Mouse (Mus musculus) liver, embryonic 16.5 days (tissue): Measurements from ENCODE around the gene Fam169b. TPM values are rescaled to one million over a fixed set of nuclear protein-coding genes. Genes with fewer than 3 reads are reported as not detected.
A peak's percentile ranks its signal among the peaks of the same experiment; 100 is the strongest.

Experiments
- ATAC-seq: fragments of 200-750 bp; cut with Nextera tagmentation; 2 replicates; pipeline ENCODE4 v1.8.0; 2017; ENCODE audit warnings: low read depth, mild to moderate bottlenecking, moderate number of reproducible peaks, moderate library complexity
- H3K27ac ChIP-seq: fragments of 300-500 bp; sonication (generic); 2 replicates; pipeline ENCODE4 v1.5.1; 2014; ENCODE audit warnings: mild to moderate bottlenecking, low read length
- H3K27me3 ChIP-seq: fragments of 300-500 bp; sonication (generic); 2 replicates; pipeline ENCODE4 v1.6.1; 2014; ENCODE audit warnings: low read depth, low read length, mixed read lengths; ENCODE audit not compliant: control insufficient read depth, insufficient read depth
- H3K36me3 ChIP-seq: fragments of 300-500 bp; sonication (generic); 2 replicates; pipeline ENCODE4 v1.6.1; 2014; ENCODE audit warnings: mild to moderate bottlenecking; ENCODE audit not compliant: control insufficient read depth, insufficient read depth
- H3K4me1 ChIP-seq: fragments of 300-500 bp; sonication (generic); 2 replicates; pipeline ENCODE4 v1.6.1; 2014; ENCODE audit warnings: low read depth, low read length, mixed read lengths; ENCODE audit not compliant: control insufficient read depth
- H3K4me2 ChIP-seq: fragments of 300-500 bp; sonication (generic); 2 replicates; pipeline ENCODE4 v1.6.1; 2014; ENCODE audit warnings: low read depth, low read length, mixed read lengths
- H3K4me3 ChIP-seq: fragments of 300-500 bp; sonication (generic); 2 replicates; pipeline ENCODE4 v1.5.1; 2014; ENCODE audit warnings: low read depth, mild to moderate bottlenecking, low read length
- H3K9ac ChIP-seq: fragments of 300-500 bp; sonication (generic); 2 replicates; pipeline ENCODE4 v1.6.1; 2014; ENCODE audit warnings: low read depth, low read length
- H3K9me3 ChIP-seq: fragments of 300-500 bp; sonication (generic); replicated peaks from 2 replicates; pipeline ENCODE4 v1.6.1; 2016; ENCODE audit warnings: low read length; ENCODE audit not compliant: control insufficient read depth
- WGBS: fragments of 180-500 bp; shearing (Covaris S2); extraction: QIAGEN DNeasy Blood & Tissue Kit; methylation state at CpG from one replicate; pipeline ENCODE4 v1.1.7; 2014; ENCODE audit not compliant: insufficient replicate concordance; 5-methylcytosine and 5-hydroxymethylcytosine counted together
- polyA plus RNA-seq: library from polyadenylated mRNA; unstranded; fragments of >200 nt; fragmentation: Nextera tagmentation; extraction: Ambion mirVana; gene quantifications from 2 replicates; pipeline ENCODE4 v1.2.1, GENCODE M21; 2015

The Fam169b gene
- polyA plus RNA-seq, 1 experiment from 2014 or later: 0.54 TPM

DNA sequence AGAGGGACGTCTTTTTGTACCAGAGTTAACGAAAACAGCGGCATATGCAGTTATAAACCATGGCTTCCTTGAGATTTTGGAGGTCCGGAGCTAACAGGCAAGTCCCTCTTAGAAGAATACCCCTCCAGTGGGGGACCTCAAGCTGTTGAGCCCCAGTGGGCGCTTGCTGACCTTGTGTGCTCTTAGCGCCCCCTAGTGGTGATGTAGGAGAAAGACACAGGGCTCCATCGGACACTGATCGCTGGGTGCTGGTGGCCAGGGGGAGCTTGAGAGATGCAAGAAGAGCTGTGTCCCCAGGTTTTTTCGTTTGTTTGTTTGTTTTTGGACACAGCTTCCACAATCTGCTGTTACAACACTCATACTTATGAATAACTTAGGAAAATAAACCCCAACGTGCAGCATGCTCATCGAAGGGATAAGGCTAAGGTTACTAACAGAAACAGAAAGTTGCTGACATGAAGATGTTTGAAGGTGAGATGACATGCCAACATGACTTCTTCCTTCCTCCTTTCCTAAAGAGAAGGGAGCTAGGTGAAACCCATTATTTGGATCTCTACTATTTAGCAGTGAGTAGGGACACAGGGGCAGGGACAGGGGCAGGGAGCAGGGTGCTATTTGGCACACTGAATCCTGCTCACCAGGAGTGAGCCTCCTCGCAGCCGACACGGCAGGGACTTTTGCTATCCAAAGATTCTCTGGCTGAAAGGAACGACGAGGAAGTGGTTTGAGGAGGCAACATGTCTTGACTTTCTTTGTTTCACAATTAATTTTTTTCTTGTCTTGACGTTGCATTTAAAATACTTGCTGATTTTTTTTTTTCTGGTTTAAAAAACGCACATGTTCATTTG lies 29.2 kb downstream of the Fam169b start:
- no peak overlapping the region for H3K27ac ChIP-seq

DNA sequence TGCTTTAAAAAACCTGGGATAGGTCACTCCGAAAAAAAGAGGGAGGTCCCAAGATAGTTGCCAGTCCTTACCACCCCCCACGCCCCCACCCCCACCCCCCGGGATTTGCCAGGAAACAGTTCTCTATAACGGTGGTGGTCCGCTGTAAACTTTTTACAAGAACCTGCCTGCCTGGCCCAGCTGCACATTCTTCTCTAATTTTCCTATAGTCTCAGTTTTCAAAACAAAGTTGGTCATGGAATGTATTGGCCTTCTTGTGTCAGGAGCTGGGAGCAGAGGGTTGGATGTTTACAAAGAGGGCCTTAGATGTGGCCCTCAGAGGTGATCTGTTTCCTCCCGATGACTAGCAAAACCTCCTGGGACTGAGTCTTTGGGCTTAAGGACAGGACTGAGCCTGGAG lies 30.0 kb downstream of the Fam169b start:
- no peaks in the 10 kb centered on the region for H3K27me3 ChIP-seq
- ATAC-seq: no peak
- no peak overlapping the region for H3K9ac ChIP-seq
- no peak overlapping the region for H3K4me3 ChIP-seq
- H3K4me2 ChIP-seq: no peak overlapping the region
- no peaks in the 10 kb centered on the region; the same call in 1 of the 2 replicates for H3K4me1 ChIP-seq
- WGBS: 48% methylated on average over 6 of the region's 6 CpGs
- H3K9me3 ChIP-seq: no peaks in the 10 kb centered on the region
- no peak overlapping the region for H3K27ac ChIP-seq
- no peaks in the 10 kb centered on the region for H3K36me3 ChIP-seq

More for the DNA sequence above, 29.2 kb downstream of the Fam169b start:
- Histone ChIP-seq H3K36me3 (no peaks in the 10 kb centered on the region), H3K4me2 (peak overlapping the region; percentile 42), H3K9ac (0 out of 2 replicates have a peak overlapping the region, but pooled peaks have one; percentile 40), H3K27me3 (no peaks in the 10 kb centered on the region), H3K9me3 (no peaks in the 10 kb centered on the region), H3K4me1 (no peaks in the 10 kb centered on the region; the same call in 1 of the 2 replicates), H3K4me3 (peak overlapping the region; percentile 43)
- 19% methylated on average over 18 of the region's 18 CpGs for WGBS
- ATAC-seq: no peak; the same call in 1 of the 2 replicates

DNA sequence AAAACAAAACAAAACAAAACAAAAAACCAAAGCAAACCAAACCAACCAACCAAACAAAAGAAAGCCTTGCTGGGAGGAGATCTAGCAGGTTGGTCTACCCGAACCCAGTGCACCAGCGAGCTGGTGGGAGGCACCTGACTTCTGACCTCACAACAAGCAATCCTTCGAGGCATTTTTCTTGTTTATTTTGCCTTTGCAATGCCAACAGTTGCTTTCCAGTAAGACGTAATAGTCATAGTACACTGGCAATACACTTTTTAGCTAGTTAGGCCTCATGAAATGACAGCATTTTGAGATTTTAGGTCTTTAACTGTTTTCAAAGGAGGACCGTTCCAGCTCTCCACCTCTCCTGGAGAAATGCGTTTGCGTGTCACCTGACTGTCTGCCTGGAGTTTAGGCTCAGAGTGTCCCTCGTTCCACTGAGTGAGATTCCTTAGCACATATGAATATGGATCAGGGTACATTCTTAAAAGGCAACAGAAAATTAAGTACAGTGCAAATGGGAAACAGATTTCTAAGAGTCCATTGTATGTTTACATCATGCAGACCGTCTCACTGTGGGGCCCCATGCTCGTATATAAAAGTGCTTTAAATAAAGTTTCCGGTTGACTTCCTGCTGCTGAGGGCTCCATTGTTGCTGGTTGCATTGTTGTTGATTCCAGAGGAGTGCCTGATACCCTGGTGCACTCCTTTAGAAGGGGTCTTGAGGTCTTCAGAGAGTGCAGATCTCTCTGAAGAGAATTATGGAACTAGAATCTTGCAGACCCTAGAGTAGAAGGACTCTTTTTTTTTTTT lies 32.3 kb downstream of the Fam169b start:
- Histone ChIP-seq H3K9me3 (no peaks in the 10 kb centered on the region), H3K4me2 (no peak overlapping the region), H3K27ac (no peak overlapping the region), H3K9ac (no peak overlapping the region), H3K4me3 (no peak overlapping the region), H3K4me1 (no peaks in the 10 kb centered on the region; the same call in 1 of the 2 replicates), H3K36me3 (no peaks in the 10 kb centered on the region), H3K27me3 (no peaks in the 10 kb centered on the region)
- ATAC-seq: no peak
- WGBS: 53% methylated on average over 11 of the region's 11 CpGs

DNA sequence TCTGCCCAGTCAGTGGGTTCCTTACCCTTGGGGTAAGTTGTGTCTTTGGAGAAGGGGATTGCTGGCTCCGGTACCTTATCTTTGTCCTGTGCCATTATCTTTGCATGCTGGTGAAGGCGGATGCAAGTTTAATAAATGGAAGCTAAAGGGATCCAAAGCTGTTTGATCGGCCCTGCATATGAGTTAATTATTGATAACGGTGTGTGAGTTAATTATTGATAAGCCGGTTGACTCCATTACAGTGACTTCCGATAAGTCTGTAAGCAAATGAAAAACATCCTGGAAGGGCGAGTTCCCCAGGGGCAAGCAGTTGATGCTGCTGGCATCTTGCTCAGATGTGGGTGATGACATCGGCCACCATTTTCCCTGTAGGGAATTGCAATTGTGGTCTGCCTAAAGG lies 33.1 kb downstream of the Fam169b start:
- Histone ChIP-seq H3K36me3 (no peaks in the 10 kb centered on the region), H3K9ac (no peak overlapping the region), H3K9me3 (no peaks in the 10 kb centered on the region), H3K4me3 (no peak overlapping the region), H3K4me2 (no peak overlapping the region), H3K27ac (no peak overlapping the region), H3K27me3 (no peaks in the 10 kb centered on the region), H3K4me1 (no peaks in the 10 kb centered on the region; the same call in 1 of the 2 replicates)
- WGBS: 61% methylated on average over 8 of the region's 8 CpGs
- no peak for ATAC-seq

DNA sequence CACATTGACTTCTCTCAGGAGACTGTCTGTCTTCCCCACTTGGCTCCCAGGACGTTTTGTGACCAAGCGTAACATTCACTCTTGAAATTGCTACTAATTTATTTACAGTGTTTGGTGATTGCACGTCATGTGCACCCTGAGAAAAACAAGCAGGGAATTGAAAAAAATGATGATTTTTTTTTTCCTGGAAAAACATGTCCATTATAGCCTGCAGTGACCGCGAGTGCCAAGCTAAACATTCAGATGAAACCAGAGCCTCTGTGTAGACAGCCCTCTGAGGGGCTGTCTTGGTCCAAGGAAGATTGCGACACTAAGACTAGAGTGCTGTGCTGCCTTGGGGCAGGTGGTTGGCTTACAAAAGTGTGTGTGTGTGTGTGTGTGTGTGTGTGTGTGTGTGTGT lies 37.8 kb downstream of the Fam169b start:
- H3K9me3 ChIP-seq: no peaks in the 10 kb centered on the region
- no peak overlapping the region for H3K4me3 ChIP-seq
- no peak for ATAC-seq
- no peak overlapping the region for H3K9ac ChIP-seq
- H3K27ac ChIP-seq: no peak overlapping the region
- H3K36me3 ChIP-seq: no peaks in the 10 kb centered on the region
- no peaks in the 10 kb centered on the region for H3K4me1 ChIP-seq
- 67% methylated on average over 6 of the region's 6 CpGs for WGBS
- H3K27me3 ChIP-seq: no peaks in the 10 kb centered on the region
- no peak overlapping the region for H3K4me2 ChIP-seq

DNA sequence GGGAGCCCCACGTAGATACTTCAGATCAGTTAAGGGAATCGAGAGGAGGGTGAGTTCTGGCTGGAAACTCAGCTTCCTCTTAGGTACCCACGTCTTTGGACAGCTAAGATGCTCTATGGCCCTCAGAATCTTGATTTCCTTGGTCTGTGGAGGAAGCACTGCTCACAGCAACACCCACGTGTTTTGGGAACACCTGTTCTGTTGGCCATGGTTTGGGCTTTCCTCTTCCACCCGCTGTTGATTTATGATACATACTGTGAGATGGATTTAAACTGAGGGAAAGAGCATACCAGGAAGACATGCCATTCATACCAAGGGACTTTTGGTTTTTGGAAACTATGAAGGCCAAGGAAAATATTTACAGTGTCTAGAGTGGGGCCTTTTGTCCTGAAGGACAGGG lies 38.8 kb downstream of the Fam169b start:
- Histone ChIP-seq H3K4me1 (no peaks in the 10 kb centered on the region), H3K4me2 (no peak overlapping the region), H3K9me3 (no peaks in the 10 kb centered on the region), H3K4me3 (no peak overlapping the region), H3K27ac (no peak overlapping the region), H3K27me3 (no peaks in the 10 kb centered on the region), H3K36me3 (no peaks in the 10 kb centered on the region), H3K9ac (no peak overlapping the region)
- 51% methylated on average over 5 of the region's 5 CpGs for WGBS
- ATAC-seq: no peak

DNA sequence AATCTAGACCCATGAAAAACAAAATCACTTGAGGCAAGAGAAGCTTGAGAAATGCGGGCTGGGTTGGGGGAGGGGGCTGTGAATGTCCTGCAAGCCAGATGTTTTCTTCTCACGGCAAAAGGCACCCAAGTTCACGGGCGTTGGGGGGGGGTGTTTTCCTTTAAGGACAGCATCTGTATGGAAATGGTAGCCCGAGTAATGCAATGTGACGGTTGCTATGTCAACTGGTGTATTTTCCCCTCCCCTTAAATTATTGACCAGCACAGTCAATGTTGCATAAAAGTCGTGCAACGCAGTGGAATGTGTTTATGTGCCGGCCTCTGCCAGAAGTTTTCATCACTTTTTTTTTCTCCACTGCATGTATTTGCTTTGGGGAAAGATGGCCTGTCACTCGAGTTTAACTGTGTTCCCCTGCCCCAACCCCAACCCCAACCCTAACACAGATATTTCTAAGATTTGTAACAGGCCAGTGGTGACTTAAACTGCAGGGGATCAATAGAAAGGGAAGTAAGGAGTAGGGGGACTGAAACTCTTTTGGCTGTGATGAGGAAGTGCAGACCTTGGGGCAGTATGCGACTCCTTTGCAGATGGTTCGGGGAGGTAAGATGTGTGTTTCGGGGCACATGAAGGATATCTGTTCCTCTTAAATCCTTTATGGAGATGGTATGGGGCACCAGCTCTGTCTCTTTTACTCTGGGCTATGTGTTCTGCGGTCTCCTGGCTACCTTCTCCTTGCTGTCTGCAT lies 39.6 kb downstream of the Fam169b start:
- Histone ChIP-seq H3K4me2 (no peak overlapping the region), H3K9me3 (no peaks in the 10 kb centered on the region), H3K9ac (no peak overlapping the region), H3K36me3 (no peaks in the 10 kb centered on the region), H3K4me1 (no peaks in the 10 kb centered on the region), H3K27me3 (no peaks in the 10 kb centered on the region), H3K27ac (no peak overlapping the region), H3K4me3 (no peak overlapping the region)
- 60% methylated on average over 14 of the region's 14 CpGs for WGBS
- ATAC-seq: no peak

DNA sequence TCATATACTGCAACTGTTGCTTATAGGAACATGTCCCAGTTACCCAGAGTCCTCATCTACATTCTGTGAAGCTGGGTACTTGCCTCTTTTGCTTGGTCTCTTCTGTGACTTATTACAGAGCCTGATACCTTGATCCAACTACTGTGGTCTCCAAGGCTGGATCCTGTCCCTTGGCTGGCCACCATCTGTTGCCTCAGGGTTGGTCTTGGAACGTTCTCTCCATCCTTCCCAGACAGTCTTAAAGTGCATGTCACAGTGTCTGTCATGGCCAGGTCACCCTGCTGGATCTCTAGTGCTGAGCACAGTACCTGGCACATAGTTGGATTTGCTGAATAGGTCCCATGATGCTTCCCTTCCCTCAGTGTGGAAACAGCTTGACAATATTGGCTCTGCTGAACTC lies 40.6 kb downstream of the Fam169b start:
- no peak overlapping the region for H3K9ac ChIP-seq
- no peak overlapping the region for H3K4me2 ChIP-seq
- H3K27me3 ChIP-seq: no peaks in the 10 kb centered on the region
- no peak overlapping the region for H3K4me3 ChIP-seq
- H3K4me1 ChIP-seq: no peaks in the 10 kb centered on the region
- no peak for ATAC-seq
- no peaks in the 10 kb centered on the region for H3K9me3 ChIP-seq
- H3K27ac ChIP-seq: no peak overlapping the region
- 52% methylated on average over 1 of the region's 1 CpGs for WGBS
- H3K36me3 ChIP-seq: no peaks in the 10 kb centered on the region
